Mouse (Mus musculus): Measurements from ENCODE around the gene Plvap.

DNA sequence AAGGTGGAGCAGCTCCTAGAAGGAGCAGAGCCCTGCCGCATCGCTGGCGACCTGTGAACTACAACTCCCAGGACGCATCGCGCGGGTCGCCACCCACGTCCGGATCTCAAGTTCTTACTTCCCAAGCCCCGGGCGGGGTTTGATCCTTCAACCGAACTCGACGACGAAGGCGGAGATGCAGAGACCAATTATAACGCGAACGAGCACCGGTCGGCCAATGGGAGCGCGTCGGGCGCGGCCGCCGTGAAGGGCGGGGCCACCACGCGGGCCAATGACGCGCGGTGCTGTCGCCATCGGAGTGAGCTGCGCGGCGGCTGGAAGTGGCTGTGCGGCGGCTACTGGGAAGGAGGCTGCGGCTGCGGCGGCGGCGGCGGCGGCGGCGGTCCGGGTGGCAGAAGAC is 42.6 kb downstream of the Plvap start, which contains the start of gene Dda1:
- TF ChIP-seq GATA1 (IDR thresholded peaks at IDR 0.05; ENCODE audit: low read length) (no peak), TAL1 (IDR thresholded peaks at IDR 0.05; ENCODE audit: low read length) (no peak)

Measured in erythroblast, embryonic 14.5 days (primary cell).